Mouse (Mus musculus): ENCODE data around the gene Lmnb2. TPM values are rescaled to one million over a fixed set of nuclear protein-coding genes. Genes with fewer than 3 reads are reported as not detected.
A peak's percentile ranks its signal among the peaks of the same experiment; 100 is the strongest.

The Lmnb2 gene
- polyA plus RNA-seq, 2 experiments, result 2.8 to 11.3 TPM

DNA sequence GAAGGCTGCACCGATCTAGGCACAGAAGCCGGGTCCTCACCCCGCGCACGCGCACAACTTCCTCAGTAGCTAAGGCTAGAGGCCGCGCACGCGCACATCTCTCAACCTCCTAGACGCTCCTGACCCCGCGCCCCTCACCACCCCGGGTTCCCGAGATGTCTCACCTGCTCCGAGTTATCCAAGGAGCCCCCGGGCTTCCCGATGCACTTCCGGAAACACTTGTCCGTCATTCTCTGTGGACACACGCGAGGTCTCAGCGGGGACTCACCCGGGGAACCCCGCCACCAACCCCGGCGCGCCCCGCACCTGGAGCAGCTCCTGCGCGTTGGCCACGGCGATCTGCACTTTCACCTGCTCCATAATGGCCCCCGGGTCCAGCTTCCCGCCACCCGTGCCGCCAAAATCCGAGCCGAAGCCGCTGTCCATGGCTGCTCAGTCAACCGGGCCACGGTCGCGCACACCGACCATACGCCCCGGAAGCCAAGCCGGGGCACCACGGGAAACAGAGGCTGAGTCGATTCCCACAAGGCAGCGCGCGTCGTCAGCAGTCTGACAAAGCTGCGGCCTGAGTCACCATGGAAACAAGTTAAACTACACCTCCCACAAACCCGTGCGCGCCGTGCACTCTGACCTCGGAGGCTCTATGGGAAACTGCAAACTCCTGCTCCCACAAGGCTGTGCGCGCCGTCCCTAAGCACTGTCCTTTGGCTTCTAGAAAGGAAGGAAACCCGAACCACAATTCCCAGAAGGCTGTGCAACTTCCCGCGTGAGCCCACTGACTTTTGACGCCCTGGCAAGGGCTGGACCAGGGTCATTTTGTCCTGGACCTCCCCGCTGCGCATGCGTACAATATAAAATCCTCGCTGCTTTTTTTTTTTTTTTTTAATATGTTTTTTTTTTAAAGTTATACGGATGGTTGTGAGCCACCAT lies 17.5 kb downstream of the Lmnb2 start, which contains the start of gene Timm13:
Gene Timm13, minus strand, starts transcription at position 652 of the 930 bp plus-strand sequence.
- H3K27me3 ChIP-seq (ENCODE audit: control insufficient read depth, insufficient read depth, low read length), result no peaks in the 10 kb centered on the region
- peak within 1 kb of the TSS; percentile 63 for H3K27ac ChIP-seq
- TF ChIP-seq EP300 (IDR thresholded peaks at IDR 0.05; ENCODE audit: low read depth) (no peak), CTCF (IDR thresholded peaks at IDR 0.05; ENCODE audit: low read depth) (no peak)
- H3K4me1 ChIP-seq (replicated peaks; ENCODE audit: control insufficient read depth in 2 of 2, insufficient read depth in 2 of 2, low read length in 1 of 2), result peaks cover 6% of the 10 kb centered on the region in 2 experiments; a peak in 2 of 4 replicates
- H3K9ac ChIP-seq (replicated peaks), result peak within 1 kb of the TSS; percentile 85
- ATAC-seq (ENCODE audit: insufficient read depth) (peak; percentile 93), DNase-seq (ENCODE audit: low read depth in 3 of 3, low spot score in 3 of 3) (peak; percentile 99)
- H3K4me2 ChIP-seq (ENCODE audit: low read depth), result peak within 1 kb of the TSS; percentile 99
- no peaks in the 10 kb centered on the region for H3K9me3 ChIP-seq (ENCODE audit: control insufficient read depth, low read length)
- under 1% methylated on average over 72 of the region's 72 CpGs for WGBS (ENCODE audit: insufficient replicate concordance)
- H3K36me3 ChIP-seq (replicated peaks; ENCODE audit: control insufficient read depth, insufficient read depth, low read depth), result peaks cover 4% of the 10 kb centered on the region
- peak within 1 kb of the TSS; percentile 78 to 98 for H3K4me3 ChIP-seq (ENCODE audit: insufficient read depth in 1 of 2, low read depth in 2 of 2, low read length in 2 of 2)

DNA sequence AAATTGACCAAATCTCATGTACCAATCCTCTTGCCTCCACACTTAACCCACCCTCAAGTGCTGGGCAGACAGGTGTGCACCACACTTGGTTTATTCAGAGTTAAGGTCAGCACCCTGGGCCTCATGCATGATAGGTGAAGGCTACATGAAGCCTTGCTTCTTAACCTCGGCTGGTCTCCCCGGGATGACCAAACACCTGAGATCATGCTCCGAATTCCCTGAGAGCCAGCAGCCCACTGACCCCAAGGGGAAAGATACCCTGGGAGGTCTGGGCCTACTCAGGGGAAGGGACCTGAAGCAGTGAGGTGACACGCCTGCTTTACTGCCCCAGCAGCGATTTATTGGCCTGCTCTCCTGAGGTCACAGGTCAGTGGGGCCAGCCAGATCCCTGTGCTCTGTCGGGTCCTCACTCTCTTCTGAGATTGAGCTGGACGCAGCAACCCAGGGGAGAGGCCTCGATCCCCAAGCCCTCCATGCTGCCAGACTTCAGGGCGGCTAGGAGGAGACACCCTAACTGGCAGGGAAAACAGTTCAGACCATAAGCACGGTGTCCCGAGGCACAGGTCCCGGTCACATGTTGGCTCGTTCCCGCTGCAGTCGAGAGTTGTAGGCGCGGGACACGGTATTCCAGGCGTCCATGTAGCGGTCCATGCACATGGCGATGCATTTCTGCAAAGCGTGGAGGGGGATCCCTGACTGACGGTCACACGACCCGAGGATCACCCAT lies 18.3 kb downstream of the Lmnb2 start:
- TF ChIP-seq EP300 (IDR thresholded peaks at IDR 0.05; ENCODE audit: low read depth), result no peak
- Histone ChIP-seq H3K4me2 (ENCODE audit: low read depth) (peak overlapping the region; percentile 99), H3K9me3 (ENCODE audit: control insufficient read depth, low read length) (no peaks in the 10 kb centered on the region), H3K9ac (replicated peaks) (peak overlapping the region; percentile 85), H3K36me3 (replicated peaks; ENCODE audit: control insufficient read depth, insufficient read depth, low read depth) (peaks cover 4% of the 10 kb centered on the region), H3K4me1 (replicated peaks; ENCODE audit: control insufficient read depth in 2 of 2, insufficient read depth in 2 of 2, low read length in 1 of 2) (peaks cover 6% of the 10 kb centered on the region in 2 experiments; a peak in 2 of 4 replicates), H3K27me3 (ENCODE audit: control insufficient read depth, insufficient read depth, low read length) (no peaks in the 10 kb centered on the region), H3K4me3 (ENCODE audit: insufficient read depth in 1 of 2, low read depth in 2 of 2, low read length in 2 of 2) (peak overlapping the region; percentile 78 to 98), H3K27ac (no peak overlapping the region; the same call in 1 of the 2 replicates)
- ATAC-seq (ENCODE audit: insufficient read depth) (no peak), DNase-seq (ENCODE audit: low read depth in 3 of 3, low spot score in 3 of 3) (no peak)
- WGBS (ENCODE audit: insufficient replicate concordance), result 11% methylated on average over 25 of the region's 25 CpGs

DNA sequence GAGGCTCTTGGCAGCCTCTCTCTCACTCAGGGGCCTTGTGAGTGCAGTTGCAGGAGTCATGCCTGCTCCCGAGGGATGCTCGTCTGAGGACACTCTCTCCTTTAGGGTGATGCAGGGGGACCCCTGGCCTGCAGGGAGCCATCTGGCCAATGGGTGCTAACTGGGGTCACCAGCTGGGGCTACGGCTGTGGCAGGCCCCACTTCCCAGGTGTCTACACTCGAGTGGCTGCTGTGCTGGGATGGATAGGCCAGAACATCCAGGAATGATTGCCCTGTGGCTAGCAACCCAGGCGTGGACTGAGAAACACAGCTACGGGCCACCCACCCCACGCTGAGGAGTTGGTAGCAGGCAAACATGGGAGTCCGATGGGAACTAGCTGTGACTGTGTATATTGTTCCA lies 19.0 kb downstream of the Lmnb2 start:
- H3K27me3 ChIP-seq (ENCODE audit: control insufficient read depth, insufficient read depth, low read length), result no peaks in the 10 kb centered on the region
- no peak for DNase-seq (ENCODE audit: low read depth in 3 of 3, low spot score in 3 of 3)
- no peak overlapping the region for H3K9ac ChIP-seq (replicated peaks)
- H3K36me3 ChIP-seq (replicated peaks; ENCODE audit: control insufficient read depth, insufficient read depth, low read depth), result peaks cover 4% of the 10 kb centered on the region
- 80% methylated on average over 8 of the region's 8 CpGs for WGBS (ENCODE audit: insufficient replicate concordance)
- H3K4me2 ChIP-seq (ENCODE audit: low read depth), result peak overlapping the region; percentile 99
- TF ChIP-seq EP300 (IDR thresholded peaks at IDR 0.05; ENCODE audit: low read depth) (no peak), CTCF (IDR thresholded peaks at IDR 0.05; ENCODE audit: low read depth) (no peak)
- H3K4me1 ChIP-seq (replicated peaks; ENCODE audit: control insufficient read depth in 2 of 2, insufficient read depth in 2 of 2, low read length in 1 of 2), result peaks cover 6% of the 10 kb centered on the region in 2 experiments; a peak in 2 of 4 replicates
- no peak overlapping the region for H3K27ac ChIP-seq
- no peaks in the 10 kb centered on the region for H3K9me3 ChIP-seq (ENCODE audit: control insufficient read depth, low read length)
- H3K4me3 ChIP-seq (ENCODE audit: insufficient read depth in 1 of 2, low read depth in 2 of 2, low read length in 2 of 2), result peak overlapping the region in 1 of 2 experiments; percentile 78; a peak in 2 of 4 replicates
- ATAC-seq (ENCODE audit: insufficient read depth), result no peak

DNA sequence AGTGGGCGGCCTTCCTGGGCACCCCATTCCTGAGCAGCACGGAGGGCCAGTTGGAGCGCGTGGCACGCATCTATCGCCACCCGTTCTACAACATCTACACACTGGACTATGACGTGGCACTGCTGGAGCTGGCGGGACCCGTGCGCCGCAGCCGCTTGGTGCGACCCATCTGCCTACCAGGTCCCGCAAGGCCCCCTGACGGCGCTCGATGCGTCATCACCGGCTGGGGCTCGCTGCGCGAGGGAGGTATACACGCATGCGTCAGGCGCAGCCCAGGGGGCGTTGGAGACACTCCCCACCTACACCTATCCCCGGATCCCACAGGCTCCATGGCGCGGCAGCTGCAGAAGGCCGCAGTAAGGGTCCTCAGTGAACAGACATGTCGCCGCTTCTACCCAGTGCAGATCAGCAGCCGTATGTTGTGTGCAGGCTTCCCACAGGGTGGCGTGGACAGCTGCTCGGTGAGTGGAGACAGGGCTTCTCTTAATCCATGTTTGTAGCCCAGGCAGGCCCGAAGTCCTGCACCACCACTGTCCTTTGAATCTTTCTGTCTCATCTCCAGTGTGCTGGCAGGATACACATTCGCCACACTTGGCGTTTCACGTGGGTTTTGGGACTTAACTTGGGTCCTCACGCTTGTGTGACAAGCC lies 20.1 kb downstream of the Lmnb2 start:
- ATAC-seq (ENCODE audit: insufficient read depth), result no peak
- 51% methylated on average over 41 of the region's 41 CpGs for WGBS (ENCODE audit: insufficient replicate concordance)
- TF ChIP-seq EP300 (IDR thresholded peaks at IDR 0.05; ENCODE audit: low read depth), result no peak
- no peak for TF ChIP-seq CTCF (IDR thresholded peaks at IDR 0.05; ENCODE audit: low read depth)
- no peak overlapping the region for H3K27ac ChIP-seq
- H3K4me2 ChIP-seq (ENCODE audit: low read depth), result no peak overlapping the region
- no peak overlapping the region for H3K9ac ChIP-seq (replicated peaks)
- H3K36me3 ChIP-seq (replicated peaks; ENCODE audit: control insufficient read depth, insufficient read depth, low read depth), result peaks cover 4% of the 10 kb centered on the region
- H3K4me3 ChIP-seq (ENCODE audit: insufficient read depth in 1 of 2, low read depth in 2 of 2, low read length in 2 of 2), result no peak overlapping the region
- H3K4me1 ChIP-seq (replicated peaks; ENCODE audit: control insufficient read depth in 2 of 2, insufficient read depth in 2 of 2, low read length in 1 of 2), result peaks cover 6% of the 10 kb centered on the region in 2 experiments; a peak in 2 of 4 replicates
- DNase-seq (ENCODE audit: low read depth in 3 of 3, low spot score in 3 of 3), result no peak
- no peaks in the 10 kb centered on the region for H3K27me3 ChIP-seq (ENCODE audit: control insufficient read depth, insufficient read depth, low read length)
- H3K9me3 ChIP-seq (ENCODE audit: control insufficient read depth, low read length), result no peaks in the 10 kb centered on the region

All from liver, embryonic 14.5 days (tissue).